Mouse (Mus musculus) heart, adult 2 months (tissue): ENCODE results near the gene Bmp7.

Source experiments
- CTCF ChIP-seq: fragments of 200-600 bp; IDR thresholded peaks from 2 replicates; pipeline ENCODE4 v1.8.1; 2022; ENCODE audit warnings: antibody characterized with exemption, mild to moderate bottlenecking, moderate library complexity
- POLR2A ChIP-seq: fragments of 200-500 bp; IDR thresholded peaks from 2 replicates; pipeline ENCODE4 v1.6.1; 2011; ENCODE audit warnings: mild to moderate bottlenecking, low read depth, low read length, control low read depth; ENCODE audit not compliant: insufficient read depth

- TF ChIP-seq POLR2A, result no peak
- TF ChIP-seq CTCF, result no peak
These were observed at the start of gene Bmp7 for GRCm38 (mm10) chr2:172940003-172940798.
